Mouse (Mus musculus): ENCODE measurements around the gene Traf6. TPM values are rescaled to one million over a fixed set of nuclear protein-coding genes. Genes with fewer than 3 reads are reported as not detected.

Gene Traf6
- polyA plus RNA-seq, 1 experiment, result 12.5 TPM

DNA sequence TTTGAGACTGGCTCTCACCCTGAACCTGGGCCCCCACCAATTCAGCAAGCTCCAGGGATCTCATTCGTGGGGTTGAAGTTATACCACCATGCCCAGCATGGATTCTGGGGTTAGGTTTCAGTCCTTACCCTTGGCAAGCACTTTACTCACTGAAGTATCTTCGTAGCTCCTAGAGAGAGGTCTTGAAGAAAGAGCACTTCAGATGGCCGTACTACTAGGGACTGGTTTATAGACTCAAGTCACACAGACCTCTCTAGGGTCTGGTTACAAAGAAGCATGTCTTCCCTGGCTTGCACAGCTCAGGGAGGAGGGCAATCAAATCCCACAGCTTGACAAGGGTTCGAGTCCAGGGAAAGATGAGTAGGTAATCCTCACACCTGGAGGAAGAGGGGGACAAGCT lies 43.6 kb downstream of the Traf6 start:
- no peak for DNase-seq
- 76% methylated on average over 4 of the region's 4 CpGs for WGBS
- Histone ChIP-seq H3K4me1 (ENCODE audit: control insufficient read depth, insufficient read depth, low read length) (peaks cover 7% of the 10 kb centered on the region), H3K4me3 (replicated peaks; ENCODE audit: extremely low read depth, low read depth, low read length) (no peak overlapping the region)
- TF ChIP-seq CTCF (IDR thresholded peaks at IDR 0.05; ENCODE audit: insufficient read depth, low read length) (no peak), POLR2A (IDR thresholded peaks at IDR 0.05; ENCODE audit: borderline replicate concordance, extremely low read depth, low read depth, low read length) (no peak)

DNA sequence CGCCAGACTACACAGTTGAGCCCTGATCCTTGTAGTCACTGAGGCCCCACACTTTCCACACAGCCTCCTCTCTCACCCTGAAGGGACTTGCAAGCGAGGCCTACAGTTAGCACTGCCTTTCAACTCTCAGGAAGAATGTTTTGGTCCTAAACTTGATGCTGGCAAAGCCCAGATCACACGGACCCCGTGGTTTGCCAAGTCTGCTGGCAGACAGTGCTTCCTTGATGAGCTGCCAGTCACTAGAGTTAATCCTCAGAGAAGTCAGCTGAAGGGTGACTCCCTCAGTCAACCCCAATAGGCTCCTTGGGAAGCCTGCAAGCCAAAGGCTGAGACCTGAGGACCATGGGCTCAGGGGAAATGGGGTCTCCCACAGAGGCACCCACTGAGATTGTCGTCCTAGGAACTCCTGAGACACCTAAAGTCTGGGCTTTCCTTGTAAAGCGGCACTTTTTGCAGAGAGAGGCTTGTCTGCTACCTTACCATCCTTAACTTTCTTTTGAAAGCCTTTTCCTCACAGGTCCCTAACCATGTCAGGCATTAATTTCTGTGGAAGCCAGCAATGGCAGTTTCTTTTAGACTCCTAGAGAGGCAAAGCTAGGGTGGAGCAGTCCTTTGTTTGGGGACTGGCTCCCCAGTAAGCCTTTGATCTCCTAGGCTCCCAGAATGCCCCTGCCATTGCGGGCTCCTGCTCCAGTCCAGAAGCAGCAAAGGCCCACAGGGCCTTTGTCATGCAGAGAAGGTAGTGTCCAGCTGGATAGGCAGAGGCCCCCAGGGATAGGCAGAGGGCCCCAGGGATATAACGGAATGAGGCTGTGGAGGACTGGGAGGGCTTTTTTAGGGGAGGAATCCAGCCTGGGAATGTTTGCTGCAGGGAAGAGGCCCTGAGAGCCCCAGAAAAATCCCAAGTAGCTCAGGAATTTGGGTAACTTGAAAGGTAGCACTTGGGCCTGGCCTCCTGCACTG lies 44.4 kb downstream of the Traf6 start:
- WGBS, result 64% methylated on average over 8 of the region's 8 CpGs
- H3K4me3 ChIP-seq (replicated peaks; ENCODE audit: extremely low read depth, low read depth, low read length), result no peak overlapping the region
- DNase-seq, result no peak

DNA sequence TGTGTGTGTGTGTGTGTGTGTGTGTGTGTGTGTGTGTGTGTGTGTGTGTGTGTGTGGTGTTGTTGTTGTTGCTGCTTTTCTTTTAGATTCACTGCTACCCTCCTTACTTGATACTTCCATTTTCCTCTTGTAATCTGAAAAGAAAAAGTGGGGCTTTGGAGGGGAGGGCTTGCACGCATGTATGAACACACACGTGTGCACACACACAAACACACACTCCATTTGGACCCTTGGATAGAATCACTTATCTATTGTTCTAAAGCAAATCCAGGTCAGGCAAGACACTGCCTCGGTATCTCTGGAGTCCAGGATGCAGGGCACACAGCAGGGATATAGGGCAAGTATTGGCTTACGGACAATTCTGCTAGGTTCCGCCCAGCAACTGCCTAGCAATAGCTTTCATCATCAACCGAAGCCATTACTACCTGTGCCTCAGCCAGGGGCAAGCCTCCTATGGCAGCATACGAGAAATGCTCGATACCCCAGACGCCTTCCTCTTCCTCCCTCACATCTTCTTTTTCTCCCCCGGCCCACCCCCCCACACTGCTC lies 45.2 kb downstream of the Traf6 start:
- H3K4me1 ChIP-seq (ENCODE audit: control insufficient read depth, insufficient read depth, low read length), result peaks cover 7% of the 10 kb centered on the region
- DNase-seq, result no peak
- 82% methylated on average over 10 of the region's 10 CpGs for WGBS
- H3K4me3 ChIP-seq (replicated peaks; ENCODE audit: extremely low read depth, low read depth, low read length), result no peak overlapping the region
- TF ChIP-seq POLR2A (IDR thresholded peaks at IDR 0.05; ENCODE audit: borderline replicate concordance, extremely low read depth, low read depth, low read length), result no peak
- no peak for TF ChIP-seq CTCF (IDR thresholded peaks at IDR 0.05; ENCODE audit: insufficient read depth, low read length)

More for the DNA sequence above, 44.4 kb downstream of the Traf6 start:
- peaks cover 7% of the 10 kb centered on the region for H3K4me1 ChIP-seq (ENCODE audit: control insufficient read depth, insufficient read depth, low read length)
- TF ChIP-seq POLR2A (IDR thresholded peaks at IDR 0.05; ENCODE audit: borderline replicate concordance, extremely low read depth, low read depth, low read length) (no peak), CTCF (IDR thresholded peaks at IDR 0.05; ENCODE audit: insufficient read depth, low read length) (no peak)

DNA sequence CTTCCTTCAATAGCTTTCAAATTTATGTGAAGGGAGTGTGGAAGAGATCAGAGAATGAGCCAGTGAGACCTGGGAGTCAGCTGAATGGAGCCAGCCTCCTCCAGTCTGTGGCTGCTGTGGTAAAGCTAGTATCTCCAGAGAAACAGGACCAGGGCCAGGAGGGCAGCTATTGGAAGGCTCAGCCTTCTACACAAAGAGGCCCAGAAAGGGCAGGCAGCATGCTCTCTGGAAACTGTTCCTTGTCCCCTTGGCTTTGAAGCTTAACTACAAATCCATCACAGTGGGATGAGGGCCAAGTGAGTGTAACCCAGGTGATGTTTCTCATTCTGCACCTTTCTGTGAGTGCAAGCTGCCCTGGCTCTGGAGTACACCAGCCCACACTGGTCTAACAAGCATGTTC lies 49.6 kb downstream of the Traf6 start:
- H3K4me1 ChIP-seq (ENCODE audit: control insufficient read depth, insufficient read depth, low read length), result peaks cover 6% of the 10 kb centered on the region
- H3K4me3 ChIP-seq (replicated peaks; ENCODE audit: extremely low read depth, low read depth, low read length), result no peak overlapping the region
- DNase-seq, result no peak
- TF ChIP-seq POLR2A (IDR thresholded peaks at IDR 0.05; ENCODE audit: borderline replicate concordance, extremely low read depth, low read depth, low read length) (no peak), CTCF (IDR thresholded peaks at IDR 0.05; ENCODE audit: insufficient read depth, low read length) (no peak)

DNA sequence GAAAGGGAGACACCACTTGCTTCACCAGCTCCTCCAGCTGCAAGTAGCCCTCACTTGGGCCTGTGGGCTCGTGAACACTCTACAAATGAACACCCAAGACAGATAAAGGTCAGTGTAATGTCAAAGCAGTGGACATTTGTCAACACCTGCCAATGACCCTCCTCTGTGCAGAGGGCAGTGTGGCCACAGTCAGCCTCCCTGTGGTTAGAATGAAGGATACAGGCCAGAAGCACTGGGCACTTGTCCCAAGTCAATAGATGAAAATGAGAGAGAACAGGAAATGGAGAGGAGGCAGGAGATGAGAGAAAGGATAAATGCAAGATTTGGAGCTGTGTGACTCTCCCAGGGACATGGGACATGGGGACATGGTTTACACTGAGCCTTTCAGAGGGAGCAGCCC lies 51.2 kb downstream of the Traf6 start:
- no peak for DNase-seq
- WGBS, result 52% methylated on average over 1 of the region's 1 CpGs

DNA sequence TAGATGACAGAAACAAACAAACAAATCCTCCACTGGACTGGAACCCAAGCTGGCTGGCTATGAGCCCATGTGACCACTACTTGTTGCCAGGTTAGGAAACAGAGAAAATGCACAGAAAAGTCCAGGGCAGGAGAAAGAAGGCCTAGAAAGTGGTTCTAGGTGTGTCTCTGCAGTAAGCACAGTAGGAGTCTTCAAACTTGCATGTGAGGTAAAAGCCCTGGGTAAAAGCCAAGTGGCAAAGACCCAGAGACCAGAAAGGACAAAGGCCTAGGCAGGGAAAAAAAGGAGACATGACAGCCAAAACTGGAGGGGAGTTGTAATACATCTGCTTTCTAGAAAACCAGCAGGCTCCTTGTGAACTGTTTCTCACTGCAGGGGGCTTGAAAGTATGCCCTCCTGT lies 52.7 kb downstream of the Traf6 start:
- no peak for DNase-seq
- TF ChIP-seq CTCF (IDR thresholded peaks at IDR 0.05; ENCODE audit: insufficient read depth, low read length), result no peak
- no peak for TF ChIP-seq POLR2A (IDR thresholded peaks at IDR 0.05; ENCODE audit: borderline replicate concordance, extremely low read depth, low read depth, low read length)
- Histone ChIP-seq H3K4me3 (replicated peaks; ENCODE audit: extremely low read depth, low read depth, low read length) (no peak overlapping the region), H3K4me1 (ENCODE audit: control insufficient read depth, insufficient read depth, low read length) (peaks cover 8% of the 10 kb centered on the region)

More for the DNA sequence above, 51.2 kb downstream of the Traf6 start:
- peaks cover 8% of the 10 kb centered on the region for H3K4me1 ChIP-seq (ENCODE audit: control insufficient read depth, insufficient read depth, low read length)
- H3K4me3 ChIP-seq (replicated peaks; ENCODE audit: extremely low read depth, low read depth, low read length), result no peak overlapping the region
- no peak for TF ChIP-seq POLR2A (IDR thresholded peaks at IDR 0.05; ENCODE audit: borderline replicate concordance, extremely low read depth, low read depth, low read length)
- no peak for TF ChIP-seq CTCF (IDR thresholded peaks at IDR 0.05; ENCODE audit: insufficient read depth, low read length)

DNA sequence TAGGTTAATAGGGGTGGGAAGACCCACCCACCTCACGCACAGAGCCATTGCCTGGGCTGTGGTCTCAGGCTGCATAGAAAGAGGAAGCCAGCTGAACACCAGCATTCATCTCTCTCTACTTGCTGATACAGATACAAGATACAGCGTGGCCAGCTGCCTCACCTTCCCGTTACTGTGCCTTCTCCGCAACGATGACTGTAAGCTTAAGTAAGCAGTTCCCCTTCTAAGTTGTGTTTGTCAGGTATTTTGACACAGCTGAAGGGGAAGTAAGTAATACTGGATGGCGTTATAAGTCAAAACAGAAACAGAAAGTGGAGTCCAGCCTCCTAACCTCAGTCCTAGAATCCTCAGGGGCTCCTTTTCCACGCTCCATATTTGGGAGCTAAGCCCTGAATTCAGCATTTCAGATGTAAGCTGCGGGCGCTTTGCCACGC lies 54.6 kb downstream of the Traf6 start:
- WGBS, result 73% methylated on average over 10 of the region's 10 CpGs
- no peak for DNase-seq
- TF ChIP-seq CTCF (IDR thresholded peaks at IDR 0.05; ENCODE audit: insufficient read depth, low read length) (no peak), POLR2A (IDR thresholded peaks at IDR 0.05; ENCODE audit: borderline replicate concordance, extremely low read depth, low read depth, low read length) (no peak)
- Histone ChIP-seq H3K4me3 (replicated peaks; ENCODE audit: extremely low read depth, low read depth, low read length) (no peak overlapping the region), H3K4me1 (ENCODE audit: control insufficient read depth, insufficient read depth, low read length) (peaks cover 8% of the 10 kb centered on the region)

DNA sequence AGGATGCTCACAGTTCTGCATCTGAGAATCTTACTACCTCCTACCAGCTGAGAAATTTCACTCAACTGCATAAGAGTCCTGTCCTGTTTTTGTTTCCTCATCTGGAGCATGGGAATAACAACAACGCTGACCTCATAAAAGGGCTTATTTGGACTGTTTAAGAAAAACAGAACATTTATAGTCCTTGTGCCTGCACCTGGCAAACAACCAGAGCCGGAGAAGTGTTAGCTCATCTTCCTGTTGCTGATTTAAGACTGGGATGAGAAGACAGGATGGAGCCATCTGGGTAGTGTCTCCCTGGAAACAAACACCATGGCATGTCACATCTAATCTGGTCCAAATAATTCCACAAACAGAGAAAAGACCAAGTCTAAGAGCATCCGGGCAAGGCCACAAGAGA lies 55.3 kb downstream of the Traf6 start:
- H3K4me3 ChIP-seq (replicated peaks; ENCODE audit: extremely low read depth, low read depth, low read length), result no peak overlapping the region
- TF ChIP-seq POLR2A (IDR thresholded peaks at IDR 0.05; ENCODE audit: borderline replicate concordance, extremely low read depth, low read depth, low read length) (no peak), CTCF (IDR thresholded peaks at IDR 0.05; ENCODE audit: insufficient read depth, low read length) (no peak)
- H3K4me1 ChIP-seq (ENCODE audit: control insufficient read depth, insufficient read depth, low read length), result peaks cover 8% of the 10 kb centered on the region
- DNase-seq, result no peak
- 49% methylated on average over 3 of the region's 3 CpGs for WGBS

DNA sequence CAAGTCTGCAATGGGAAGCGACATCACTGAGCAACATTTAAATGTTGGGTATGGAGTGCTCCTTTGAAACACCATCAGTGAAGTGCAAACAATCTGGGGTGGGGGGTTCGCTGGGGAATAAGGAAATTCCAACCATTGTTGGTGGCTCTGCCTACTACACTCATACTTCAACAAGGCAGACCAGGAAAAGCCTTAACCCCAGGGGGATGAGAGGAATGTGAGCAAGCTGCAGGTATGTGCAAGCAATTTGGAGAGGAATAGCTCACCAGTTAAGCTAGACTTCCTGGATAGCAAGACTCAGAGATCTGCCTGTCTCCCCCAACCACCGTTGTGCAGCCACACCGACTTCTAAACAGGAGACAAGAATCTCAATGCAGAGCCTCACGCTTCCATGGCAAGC lies 61.7 kb downstream of the Traf6 start:
- no peak for TF ChIP-seq POLR2A (IDR thresholded peaks at IDR 0.05; ENCODE audit: borderline replicate concordance, extremely low read depth, low read depth, low read length)
- no peak for TF ChIP-seq CTCF (IDR thresholded peaks at IDR 0.05; ENCODE audit: insufficient read depth, low read length)
- no peaks in the 10 kb centered on the region; the same call in 1 of the 2 replicates for H3K4me1 ChIP-seq (ENCODE audit: control insufficient read depth, insufficient read depth, low read length)
- DNase-seq, result no peak
- 59% methylated on average over 5 of the region's 5 CpGs for WGBS
- H3K4me3 ChIP-seq (replicated peaks; ENCODE audit: extremely low read depth, low read depth, low read length), result no peak overlapping the region

DNA sequence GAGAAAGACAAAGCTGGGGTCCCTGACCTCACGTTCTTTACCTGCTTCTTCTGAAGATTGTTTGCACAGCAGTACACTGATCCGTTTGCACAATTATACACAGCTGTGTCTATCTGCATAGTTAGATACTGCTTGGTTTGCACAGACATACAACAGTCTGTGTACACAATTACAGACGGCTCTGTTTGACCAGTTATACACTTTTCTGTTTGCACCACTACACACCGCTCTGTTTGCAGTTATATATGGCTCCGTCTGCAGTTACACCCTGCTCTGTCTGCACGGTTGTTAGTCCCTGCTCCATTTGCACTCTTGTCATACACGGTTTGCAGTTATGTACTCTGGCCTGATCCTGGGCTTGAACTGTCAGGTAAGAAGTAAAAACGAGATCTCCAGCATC lies 63.4 kb downstream of the Traf6 start:
- no peak for TF ChIP-seq POLR2A (IDR thresholded peaks at IDR 0.05; ENCODE audit: borderline replicate concordance, extremely low read depth, low read depth, low read length)
- H3K4me1 ChIP-seq (ENCODE audit: control insufficient read depth, insufficient read depth, low read length), result no peaks in the 10 kb centered on the region; the same call in 1 of the 2 replicates
- no peak for DNase-seq
- no peak overlapping the region for H3K4me3 ChIP-seq (replicated peaks; ENCODE audit: extremely low read depth, low read depth, low read length)
- WGBS, result 62% methylated on average over 8 of the region's 8 CpGs
